Mouse (Mus musculus) hindbrain, embryonic 16.5 days (tissue): ENCODE data around the gene Gm48551. TPM values are rescaled to one million over a fixed set of nuclear protein-coding genes. Genes with fewer than 3 reads are reported as not detected.

Source experiments
- ATAC-seq: fragments of 200-750 bp; cut with Nextera tagmentation; 2 replicates; pipeline ENCODE4 v1.8.0; 2017; ENCODE audit warnings: moderate TSS enrichment, moderate library complexity
- H3K27ac ChIP-seq: fragments of 300-500 bp; sonication (generic); 2 replicates; pipeline ENCODE4 v1.5.1; 2014; ENCODE audit warnings: low read depth, mild to moderate bottlenecking, control low read depth, low read length, moderate library complexity
- H3K27me3 ChIP-seq: fragments of 300-500 bp; sonication (generic); replicated peaks from 2 replicates; pipeline ENCODE4 v1.6.1; 2014; ENCODE audit warnings: low read length; ENCODE audit not compliant: control insufficient read depth, insufficient read depth
- H3K36me3 ChIP-seq: fragments of 300-500 bp; sonication (generic); 2 replicates; pipeline ENCODE4 v1.6.1; 2014; ENCODE audit warnings: mild to moderate bottlenecking, low read length, moderate library complexity, mixed read lengths; ENCODE audit not compliant: control insufficient read depth, insufficient read depth
- H3K4me1 ChIP-seq: fragments of 300-500 bp; sonication (generic); 2 replicates; pipeline ENCODE4 v1.6.1; 2014; ENCODE audit warnings: low read depth, low read length; ENCODE audit not compliant: control insufficient read depth, insufficient read depth
- H3K4me2 ChIP-seq: fragments of 300-500 bp; sonication (generic); 2 replicates; pipeline ENCODE4 v1.6.1; 2014; ENCODE audit warnings: mild to moderate bottlenecking, low read length, control low read depth, moderate library complexity
- H3K4me3 ChIP-seq: fragments of 300-500 bp; sonication (generic); 2 replicates; pipeline ENCODE4 v1.5.1; 2014; ENCODE audit warnings: mild to moderate bottlenecking, low read length, control low read depth, moderate library complexity
- H3K9ac ChIP-seq: fragments of 300-500 bp; sonication (generic); 2 replicates; pipeline ENCODE4 v1.6.1; 2014; ENCODE audit warnings: low read depth, mild to moderate bottlenecking, control low read depth, low read length, moderate library complexity
- H3K9me3 ChIP-seq: fragments of 300-500 bp; sonication (generic); 2 replicates; pipeline ENCODE4 v1.6.1; 2014; ENCODE audit warnings: mild to moderate bottlenecking, low read length, moderate library complexity; ENCODE audit not compliant: control insufficient read depth
- WGBS: fragments of 180-500 bp; shearing (Covaris S2); extraction: QIAGEN DNeasy Blood & Tissue Kit; methylation state at CpG from one replicate; pipeline ENCODE4 v1.1.7; 2014; 5-methylcytosine and 5-hydroxymethylcytosine counted together
- polyA plus RNA-seq: library from polyadenylated mRNA; unstranded; fragments of >200 nt; fragmentation: Nextera tagmentation; extraction: Ambion mirVana; gene quantifications from 2 replicates; pipeline ENCODE4 v1.2.1, GENCODE M21; 2015

The Gm48551 gene
- polyA plus RNA-seq, 1 experiment from 2014 or later: 7.9 TPM

- Histone ChIP-seq H3K27ac (no peak overlapping the region), H3K27me3 (peaks cover 10% of the 10 kb centered on the region), H3K4me2 (no peak overlapping the region), H3K4me3 (no peak overlapping the region), H3K36me3 (peaks cover 33% of the 10 kb centered on the region), H3K4me1 (peaks cover 10% of the 10 kb centered on the region), H3K9ac (no peak overlapping the region), H3K9me3 (no peaks in the 10 kb centered on the region)
- ATAC-seq: no peak
- 38% methylated on average over 4 of the region's 4 CpGs for WGBS
Observed at GRCm38 (mm10) chr10:81365073-81365472, 19.2 kb upstream of the Gm48551 start.

GRCm38 (mm10) chr10:81365672-81366476 lies 18.4 kb upstream of the Gm48551 start, which contains the start of gene 4930404N11Rik:
Gene 4930404N11Rik (minus strand): TSS chr10:81365816.
- no peaks in the 10 kb centered on the region for H3K9me3 ChIP-seq
- peaks cover 10% of the 10 kb centered on the region for H3K27me3 ChIP-seq
- H3K27ac ChIP-seq: no peak within 1 kb of the TSS
- H3K4me3 ChIP-seq: no peak within 1 kb of the TSS
- no peak within 1 kb of the TSS for H3K9ac ChIP-seq
- peaks cover 10% of the 10 kb centered on the region for H3K4me1 ChIP-seq
- peak within 1 kb of the TSS; percentile 50 for H3K4me2 ChIP-seq
- ATAC-seq: no peak
- peaks cover 40% of the 10 kb centered on the region for H3K36me3 ChIP-seq
- 23% methylated on average over 12 of the region's 12 CpGs for WGBS

- H3K4me3 ChIP-seq: no peak overlapping the region
- no peaks in the 10 kb centered on the region for H3K9me3 ChIP-seq
- peaks cover 40% of the 10 kb centered on the region for H3K36me3 ChIP-seq
- no peak overlapping the region for H3K27ac ChIP-seq
- peaks cover 10% of the 10 kb centered on the region for H3K27me3 ChIP-seq
- H3K4me2 ChIP-seq: no peak overlapping the region
- 78% methylated on average over 5 of the region's 6 CpGs for WGBS
- ATAC-seq: no peak
- peaks cover 10% of the 10 kb centered on the region for H3K4me1 ChIP-seq
- H3K9ac ChIP-seq: no peak overlapping the region
Observed at GRCm38 (mm10) chr10:81366477-81367206, 17.6 kb upstream of the Gm48551 start.

GRCm38 (mm10) chr10:81367207-81367495 lies 17.1 kb upstream of the Gm48551 start:
- peaks cover 37% of the 10 kb centered on the region for H3K36me3 ChIP-seq

GRCm38 (mm10) chr10:81375322-81375721 lies 8.9 kb upstream of the Gm48551 start:
- no peaks in the 10 kb centered on the region for H3K9me3 ChIP-seq
- H3K4me1 ChIP-seq: peaks cover 20% of the 10 kb centered on the region
- no peak overlapping the region for H3K4me3 ChIP-seq
- H3K27me3 ChIP-seq: no peaks in the 10 kb centered on the region
- H3K36me3 ChIP-seq: peaks cover 4% of the 10 kb centered on the region; the same call in 1 of the 2 replicates
- no peak for ATAC-seq
- no peak overlapping the region for H3K27ac ChIP-seq
- no peak overlapping the region for H3K4me2 ChIP-seq
- no peak overlapping the region for H3K9ac ChIP-seq
- WGBS: 93% methylated on average over 10 of the region's 10 CpGs

More at GRCm38 (mm10) chr10:81367207-81367495, 17.1 kb upstream of the Gm48551 start:
- H3K4me1 ChIP-seq: peaks cover 10% of the 10 kb centered on the region
- H3K27ac ChIP-seq: no peak overlapping the region
- no peak overlapping the region for H3K9ac ChIP-seq
- H3K9me3 ChIP-seq: no peaks in the 10 kb centered on the region
- no peak overlapping the region for H3K4me3 ChIP-seq
- ATAC-seq: no peak
- H3K27me3 ChIP-seq: peaks cover 8% of the 10 kb centered on the region
- H3K4me2 ChIP-seq: no peak overlapping the region
- 52% methylated on average over 6 of the region's 6 CpGs for WGBS

- 40% methylated on average over 6 of the region's 6 CpGs for WGBS
- ATAC-seq: no peak
- peak overlapping the region; percentile 57 for H3K4me3 ChIP-seq
- no peak overlapping the region for H3K27ac ChIP-seq
- no peaks in the 10 kb centered on the region for H3K36me3 ChIP-seq
- H3K4me2 ChIP-seq: peak overlapping the region; percentile 87
- peak overlapping the region; percentile 75 for H3K9ac ChIP-seq
- H3K9me3 ChIP-seq: no peaks in the 10 kb centered on the region
- H3K27me3 ChIP-seq: no peaks in the 10 kb centered on the region
- peaks cover 20% of the 10 kb centered on the region for H3K4me1 ChIP-seq
Observed at GRCm38 (mm10) chr10:81376561-81377361, 7.5 kb upstream of the Gm48551 start.

- no peak for ATAC-seq
- Histone ChIP-seq H3K27me3 (no peaks in the 10 kb centered on the region), H3K9me3 (no peaks in the 10 kb centered on the region), H3K9ac (peak overlapping the region; percentile 75), H3K4me1 (peaks cover 20% of the 10 kb centered on the region), H3K4me2 (peak overlapping the region; percentile 87), H3K4me3 (peak overlapping the region; percentile 57), H3K36me3 (no peaks in the 10 kb centered on the region), H3K27ac (no peak overlapping the region; the same call in 1 of the 2 replicates)
- 37% methylated on average over 2 of the region's 2 CpGs for WGBS
Observed at GRCm38 (mm10) chr10:81377362-81377664, 7.0 kb upstream of the Gm48551 start.

- WGBS: under 1% methylated on average over 50 of the region's 59 CpGs
- H3K9ac ChIP-seq: peak within 1 kb of the TSS; percentile 75
- peak within 1 kb of the TSS; percentile 57 for H3K4me3 ChIP-seq
- H3K27me3 ChIP-seq: no peaks in the 10 kb centered on the region
- H3K36me3 ChIP-seq: no peaks in the 10 kb centered on the region
- H3K9me3 ChIP-seq: no peaks in the 10 kb centered on the region
- peak within 1 kb of the TSS; percentile 72 for H3K27ac ChIP-seq
- peaks cover 20% of the 10 kb centered on the region for H3K4me1 ChIP-seq
- peak; percentile 32 for ATAC-seq
- peak within 1 kb of the TSS; percentile 87 for H3K4me2 ChIP-seq
Observed at GRCm38 (mm10) chr10:81377793-81378552, 6.3 kb upstream of the Gm48551 start, which contains the start of gene Fzr1. Gene Fzr1 (minus strand): TSS chr10:81378516.
